Comparison of ENCODE assay signal across 18 mouse cellular contexts in genomic region chr6:72593011-72593803, GRCm38 (mm10). TPM values are rescaled to one million over a fixed set of nuclear protein-coding genes. Genes with fewer than 3 reads are reported as not detected.
DNase-seq lines count a peak whose midpoint lies in the region; ATAC-seq lines count a peak whose summit lies in the region.
"Had no signal": no experiment of that assay in that cellular context is flagged by ENCODE, and none has a peak within 500 bp of the region (broad histone marks: within the 10 kb centered on the region; RNA-seq: fewer than 3 reads in every experiment).

No protein-coding gene starts in this region.

- ATAC-seq in midbrain, embryonic 15.5 days (replicated peaks): no peak
- ATAC-seq: forebrain, postnatal 0 days had no signal

- no peak overlapping the region for H3K27ac ChIP-seq in midbrain, embryonic 15.5 days
- H3K27ac ChIP-seq: embryonic facial prominence, embryonic 12.5 days; limb, embryonic 13.5 days; liver, embryonic 14.5 days had no signal

- H3K9ac ChIP-seq in midbrain, embryonic 15.5 days: no peak overlapping the region
- H3K9ac ChIP-seq: embryonic facial prominence, embryonic 12.5 days; forebrain, postnatal 0 days; limb, embryonic 13.5 days; liver, embryonic 14.5 days had no signal

- H3K4me1 ChIP-seq in midbrain, embryonic 15.5 days: peaks cover 11% of the 10 kb centered on the region

- 83% methylated on average over 6 of the region's 6 CpGs for WGBS in midbrain, embryonic 15.5 days

- H3K4me3 ChIP-seq in midbrain, embryonic 15.5 days: no peak overlapping the region
- H3K4me3 ChIP-seq: embryonic facial prominence, embryonic 12.5 days; limb, embryonic 13.5 days had no signal

- no peaks in the 10 kb centered on the region for H3K9me3 ChIP-seq in midbrain, embryonic 15.5 days
- H3K9me3 ChIP-seq: embryonic facial prominence, embryonic 12.5 days; limb, embryonic 13.5 days had no signal

- intact Hi-C loops in gastrocnemius, postnatal 36 days (cut with DNase I): no loop called here

- H3K27me3 ChIP-seq in midbrain, embryonic 15.5 days (replicated peaks): no peaks in the 10 kb centered on the region
- H3K27me3 ChIP-seq: CH12.LX; embryonic facial prominence, embryonic 12.5 days; limb, embryonic 13.5 days had no signal

- H3K4me2 ChIP-seq in midbrain, embryonic 15.5 days: no peak overlapping the region
- H3K4me2 ChIP-seq: embryonic facial prominence, embryonic 12.5 days; limb, embryonic 13.5 days had no signal

- no peaks in the 10 kb centered on the region for H3K36me3 ChIP-seq in midbrain, embryonic 15.5 days (replicated peaks)
- H3K36me3 ChIP-seq: embryonic facial prominence, embryonic 12.5 days; limb, embryonic 13.5 days had no signal

- DNase-seq in cerebellum, adult 9-11 months: peak; percentile 36
- DNase-seq in cerebellum, postnatal 36 days: no peak
- DNase-seq in layer of hippocampus, adult 11-12 months (ENCODE audit: low spot score): peak; percentile 27
- DNase-seq in layer of hippocampus, adult 9-10 months (ENCODE audit: low spot score): no peak
- peak; percentile 52 for DNase-seq in adipocyte (ENCODE audit: low spot score)
- DNase-seq in gastrocnemius, postnatal 36 days: peak; percentile 47 to 66
- no peak for DNase-seq in thymus, postnatal 10 days (ENCODE audit: low spot score in 2 of 2)
- DNase-seq: adrenal gland, adult 2 months; cerebellum, adult 18-20 months; forebrain, postnatal 0 days; kidney, adult 2 months; kidney, postnatal 14 days; midbrain, embryonic 14.5 days had no signal

RNA-seq across cellular contexts. Expression of gene Elmod3, which starts 5.0 kb away (rescaled TPM):
- total RNA-seq in gastrocnemius, postnatal 36 days (2021): 1 to 10 TPM; 6.1 to 9.5 TPM
- 16.5 and 17.4 TPM in 2 replicates for polyA plus RNA-seq in midbrain, embryonic 15.5 days (2015; fragmentation: Nextera tagmentation; extraction: Ambion mirVana)

RNA-seq across cellular contexts. Expression of gene Retsat, which starts 5.1 kb away (rescaled TPM):
- total RNA-seq in gastrocnemius, postnatal 36 days (2021): 10 to 100 TPM; 70.2 to 71.6 TPM
- 6.1 and 7.2 TPM in 2 replicates for polyA plus RNA-seq in midbrain, embryonic 15.5 days (2015; fragmentation: Nextera tagmentation; extraction: Ambion mirVana)

RNA-seq across cellular contexts. Expression of gene Tgoln1, which starts 23.6 kb away (rescaled TPM):
- total RNA-seq in gastrocnemius, postnatal 36 days (2021): 10 to 100 TPM; 21.8 to 22.1 TPM
- polyA plus RNA-seq in midbrain, embryonic 15.5 days (2015; fragmentation: Nextera tagmentation; extraction: Ambion mirVana): 38.0 and 38.7 TPM in 2 replicates

RNA-seq across cellular contexts. Expression of gene Capg, which starts 49.0 kb away (rescaled TPM):
- 10 to 100 TPM in 1 of 2 experiments, 1 to 10 TPM in 1; 7.2 to 11.8 TPM for total RNA-seq in gastrocnemius, postnatal 36 days (2021)
- 5.8 and 7.8 TPM in 2 replicates for polyA plus RNA-seq in midbrain, embryonic 15.5 days (2015; fragmentation: Nextera tagmentation; extraction: Ambion mirVana)

Comparison
In these comparisons a context has a peak if more than half of its experiments do, and no peak if none do; other contexts are left out.
1. DNase-seq: peak in cerebellum, adult 9-11 months (single experiment), layer of hippocampus, adult 11-12 months (single experiment), adipocyte (single experiment) and gastrocnemius, postnatal 36 days (2 of 2); none in cerebellum, postnatal 36 days (0 of 2), layer of hippocampus, adult 9-10 months (single experiment) and thymus, postnatal 10 days (0 of 2).